Mouse (Mus musculus) spleen, adult 2 months (tissue): ENCODE data around the gene Camta1.

Experiments
- CTCF ChIP-seq: fragments of 200-500 bp; IDR thresholded peaks from 2 replicates; pipeline ENCODE4 v1.5.1; 2011; ENCODE audit warnings: mild to moderate bottlenecking, inconsistent platforms; ENCODE audit not compliant: insufficient read depth, insufficient read length, insufficient replicate concordance; ENCODE audit errors: extremely low read depth
- POLR2A ChIP-seq: fragments of 200-500 bp; IDR thresholded peaks from 2 replicates; pipeline ENCODE4 v1.6.1; 2011; ENCODE audit warnings: low read depth, low read length, inconsistent platforms

- TF ChIP-seq CTCF (no peak), POLR2A (no peak)
Observed at GRCm38 (mm10) chr4:151458686-151459085, 403.0 kb downstream of the Camta1 start.
